Mouse (Mus musculus): Measurements from ENCODE around the gene Gm26558. TPM values are rescaled to one million over a fixed set of nuclear protein-coding genes. Genes with fewer than 3 reads are reported as not detected.

The Gm26558 gene
- total RNA-seq, 2 experiments from 2014 or later, result 0.80 to 0.87 TPM

Other genes with a start within 250 kb of the Gm26558 start
- 1 to 10 TPM in 1 of 2 experiments, under 1 TPM in 1; 0.98 to 1.3 TPM for gene Sp5, start 187.2 kb downstream of the Gm26558 start, total RNA-seq (2021)
- 1 to 10 TPM; 1.1 to 2.0 TPM for gene Erich2, start 153.3 kb downstream of the Gm26558 start, total RNA-seq (2021)
- gene Gad1, start 109.0 kb downstream of the Gm26558 start, total RNA-seq (2021), result 100 to 1,000 TPM; 188 to 209 TPM
- 100 to 1,000 TPM; 104 to 106 TPM for gene Gorasp2, start 532 bp downstream of the Gm26558 start, total RNA-seq (2021)
- gene Tlk1, start 163.6 kb upstream of the Gm26558 start, total RNA-seq (2021), result 10 to 100 TPM; 61.8 to 63.8 TPM